Mouse (Mus musculus) forebrain, embryonic 16.5 days (tissue): Measurements from ENCODE around the gene Pth. TPM values are rescaled to one million over a fixed set of nuclear protein-coding genes. Genes with fewer than 3 reads are reported as not detected.

Source experiments
- ATAC-seq: fragments of 200-750 bp; cut with Nextera tagmentation; 2 replicates; pipeline ENCODE4 v1.8.0; 2017; ENCODE audit warnings: mild to moderate bottlenecking, moderate library complexity
- H3K27ac ChIP-seq: fragments of 300-500 bp; sonication (generic); 2 replicates; pipeline ENCODE4 v1.5.1; 2014; ENCODE audit warnings: low read length, control low read depth
- H3K27me3 ChIP-seq: fragments of 300-500 bp; sonication (generic); replicated peaks from 2 replicates; pipeline ENCODE4 v1.6.1; 2014; ENCODE audit warnings: low read length; ENCODE audit not compliant: control insufficient read depth, insufficient read depth
- H3K36me3 ChIP-seq: fragments of 300-500 bp; sonication (generic); 2 replicates; pipeline ENCODE4 v1.6.1; 2014; ENCODE audit not compliant: control insufficient read depth, insufficient read depth
- H3K4me1 ChIP-seq: fragments of 300-500 bp; sonication (generic); replicated peaks from 2 replicates; pipeline ENCODE4 v1.6.1; 2014; ENCODE audit warnings: low read length; ENCODE audit not compliant: control insufficient read depth, insufficient read depth
- H3K4me2 ChIP-seq: fragments of 300-500 bp; sonication (generic); 2 replicates; pipeline ENCODE4 v1.6.1; 2014; ENCODE audit warnings: mild to moderate bottlenecking, low read length, control low read depth
- H3K4me3 ChIP-seq: fragments of 300-500 bp; sonication (generic); replicated peaks from 2 replicates; pipeline ENCODE4 v1.5.1; 2014; ENCODE audit warnings: mild to moderate bottlenecking, low read length, control low read depth
- H3K9ac ChIP-seq: fragments of 300-500 bp; sonication (generic); replicated peaks from 2 replicates; pipeline ENCODE4 v1.6.1; 2014; ENCODE audit warnings: low read depth, low read length, control low read depth
- H3K9me3 ChIP-seq: fragments of 300-500 bp; sonication (generic); 2 replicates; pipeline ENCODE4 v1.6.1; 2016; ENCODE audit warnings: low read length; ENCODE audit not compliant: control insufficient read depth
- WGBS: fragments of 180-500 bp; shearing (Covaris S2); extraction: QIAGEN DNeasy Blood & Tissue Kit; methylation state at CpG from one replicate; pipeline ENCODE4 v1.1.7; 2014; 5-methylcytosine and 5-hydroxymethylcytosine counted together
- polyA plus RNA-seq: library from polyadenylated mRNA; unstranded; fragments of >200 nt; fragmentation: Nextera tagmentation; extraction: Ambion mirVana; gene quantifications from 2 replicates; pipeline ENCODE4 v1.2.1, GENCODE M21; 2015

Pth gene
- not detected in 2 replicates for polyA plus RNA-seq

DNA sequence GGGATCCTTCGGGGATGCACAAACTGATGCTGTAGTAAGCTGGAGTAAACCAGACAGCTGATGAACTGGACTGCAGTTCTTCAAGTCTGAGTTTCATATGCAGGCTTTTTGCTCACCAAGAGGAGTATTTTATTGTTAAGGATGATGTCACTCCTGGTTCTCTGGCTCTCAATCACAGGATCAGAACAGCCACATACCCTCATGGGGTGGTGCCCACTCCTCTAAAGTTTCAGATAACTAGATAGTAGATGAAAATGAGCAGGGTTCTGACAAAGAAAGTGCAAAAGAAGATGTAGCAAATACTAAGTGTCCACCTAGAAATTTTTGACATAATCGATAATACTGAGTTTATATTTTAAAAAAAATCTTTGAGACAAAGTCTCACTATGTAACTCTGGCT is at the start of gene Pth:
Gene Pth (minus strand): TSS at position 101 of the 400 bp plus-strand sequence.
- no peak within 1 kb of the TSS for H3K4me3 ChIP-seq
- no peak for ATAC-seq
- H3K4me2 ChIP-seq = no peak within 1 kb of the TSS
- H3K27ac ChIP-seq = no peak within 1 kb of the TSS
- H3K9me3 ChIP-seq = no peaks in the 10 kb centered on the region
- H3K9ac ChIP-seq = no peak within 1 kb of the TSS
- WGBS = 83% methylated on average over 2 of the region's 2 CpGs
- H3K4me1 ChIP-seq = no peaks in the 10 kb centered on the region
- no peaks in the 10 kb centered on the region for H3K27me3 ChIP-seq
- no peaks in the 10 kb centered on the region for H3K36me3 ChIP-seq

DNA sequence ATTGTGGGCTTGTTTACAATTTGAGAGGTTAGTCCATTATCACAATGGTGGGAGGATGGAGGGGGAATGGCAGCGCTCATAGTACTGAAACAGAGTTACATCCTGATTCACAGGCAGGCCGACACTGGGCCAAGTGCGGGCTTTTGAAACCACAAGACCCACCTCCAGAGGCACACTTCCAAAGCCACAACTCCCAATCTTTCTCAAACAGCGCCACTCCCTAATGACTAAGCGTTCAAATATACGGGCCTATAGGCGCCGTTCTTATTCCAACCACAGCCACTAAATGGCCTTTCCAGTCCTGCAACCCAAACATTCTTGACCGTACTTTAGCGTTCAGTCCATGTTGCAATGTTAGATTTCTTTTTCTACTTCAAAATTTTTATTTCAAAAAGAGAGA is 47.9 kb upstream of the Pth start:
- H3K4me2 ChIP-seq = no peak overlapping the region
- H3K9ac ChIP-seq = no peak overlapping the region
- 90% methylated on average over 10 of the region's 10 CpGs for WGBS
- no peak overlapping the region for H3K27ac ChIP-seq
- no peaks in the 10 kb centered on the region for H3K27me3 ChIP-seq
- H3K36me3 ChIP-seq = no peaks in the 10 kb centered on the region
- no peaks in the 10 kb centered on the region for H3K4me1 ChIP-seq
- no peak overlapping the region for H3K4me3 ChIP-seq
- ATAC-seq = no peak
- H3K9me3 ChIP-seq = no peaks in the 10 kb centered on the region

DNA sequence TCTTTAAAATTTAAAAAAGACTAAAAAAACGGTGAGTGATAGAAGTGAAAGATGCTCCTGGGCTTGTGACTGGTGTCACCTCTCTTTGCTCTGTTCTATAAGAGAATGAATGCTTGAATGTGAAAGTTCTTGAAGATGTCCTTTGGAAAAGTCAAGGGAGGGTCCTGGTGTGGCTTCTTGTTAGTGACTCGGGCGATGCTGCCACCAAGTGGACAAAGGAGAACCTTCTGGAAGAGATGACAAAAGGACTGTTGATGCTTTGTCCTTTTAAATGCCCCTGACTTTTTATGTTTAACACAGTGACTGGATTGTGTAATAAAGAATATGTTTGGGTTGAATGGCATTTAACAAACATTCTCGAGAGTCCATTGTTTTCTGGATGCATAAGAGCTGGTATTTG is 45.9 kb upstream of the Pth start:
- H3K4me2 ChIP-seq = no peak overlapping the region
- H3K27me3 ChIP-seq = no peaks in the 10 kb centered on the region
- no peak for ATAC-seq
- H3K9me3 ChIP-seq = no peaks in the 10 kb centered on the region
- H3K4me3 ChIP-seq = no peak overlapping the region
- H3K27ac ChIP-seq = no peak overlapping the region
- WGBS = 13% methylated on average over 4 of the region's 4 CpGs
- no peaks in the 10 kb centered on the region for H3K36me3 ChIP-seq
- no peak overlapping the region for H3K9ac ChIP-seq
- no peaks in the 10 kb centered on the region for H3K4me1 ChIP-seq

DNA sequence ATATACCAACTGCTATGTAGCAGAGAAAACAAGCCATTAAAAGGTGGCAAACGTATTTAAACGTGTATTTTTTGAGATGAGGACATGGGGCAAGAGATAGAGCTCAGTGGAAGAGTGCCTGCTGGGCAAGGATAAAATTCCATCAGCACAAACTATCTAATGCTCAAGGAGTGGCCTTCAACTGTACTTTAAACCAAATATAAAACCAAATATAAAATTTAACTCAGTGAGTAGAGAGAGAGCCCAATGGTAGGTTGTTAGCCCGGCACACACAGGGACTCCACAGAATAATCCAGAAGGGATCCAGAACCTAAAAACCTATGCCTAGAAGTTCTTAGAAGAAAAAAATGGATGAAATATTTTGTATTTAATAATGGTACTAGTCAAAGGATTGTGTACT is 45.1 kb upstream of the Pth start:
- Histone ChIP-seq H3K9ac (no peak overlapping the region), H3K27ac (no peak overlapping the region), H3K4me2 (no peak overlapping the region), H3K27me3 (no peaks in the 10 kb centered on the region), H3K9me3 (no peaks in the 10 kb centered on the region), H3K4me3 (no peak overlapping the region), H3K36me3 (no peaks in the 10 kb centered on the region), H3K4me1 (no peaks in the 10 kb centered on the region)
- no peak for ATAC-seq
- 94% methylated on average over 3 of the region's 3 CpGs for WGBS

DNA sequence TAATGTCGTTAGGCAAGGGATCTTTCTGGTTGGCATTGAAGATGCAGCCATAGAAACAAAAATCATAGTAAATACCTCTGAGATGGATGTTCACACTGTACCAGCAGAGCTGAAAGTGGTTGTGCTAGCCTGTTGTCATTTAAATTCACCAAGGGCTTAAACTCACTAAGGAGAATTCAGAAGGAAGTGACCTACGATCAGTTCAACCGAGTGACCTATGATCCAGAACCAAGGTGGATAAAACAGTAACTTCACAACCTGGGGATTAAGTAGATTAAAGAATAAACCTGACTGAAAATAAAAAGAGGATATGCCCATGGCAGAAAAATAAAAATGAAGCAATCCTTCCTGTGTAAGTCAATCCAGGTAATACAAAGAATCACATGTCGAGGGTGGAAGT is 44.5 kb upstream of the Pth start:
- no peak for ATAC-seq
- no peak overlapping the region for H3K4me2 ChIP-seq
- no peak overlapping the region for H3K4me3 ChIP-seq
- H3K9me3 ChIP-seq = no peaks in the 10 kb centered on the region
- H3K4me1 ChIP-seq = no peaks in the 10 kb centered on the region
- 85% methylated on average over 4 of the region's 4 CpGs for WGBS
- H3K27ac ChIP-seq = no peak overlapping the region
- no peaks in the 10 kb centered on the region for H3K36me3 ChIP-seq
- no peaks in the 10 kb centered on the region for H3K27me3 ChIP-seq
- H3K9ac ChIP-seq = no peak overlapping the region

DNA sequence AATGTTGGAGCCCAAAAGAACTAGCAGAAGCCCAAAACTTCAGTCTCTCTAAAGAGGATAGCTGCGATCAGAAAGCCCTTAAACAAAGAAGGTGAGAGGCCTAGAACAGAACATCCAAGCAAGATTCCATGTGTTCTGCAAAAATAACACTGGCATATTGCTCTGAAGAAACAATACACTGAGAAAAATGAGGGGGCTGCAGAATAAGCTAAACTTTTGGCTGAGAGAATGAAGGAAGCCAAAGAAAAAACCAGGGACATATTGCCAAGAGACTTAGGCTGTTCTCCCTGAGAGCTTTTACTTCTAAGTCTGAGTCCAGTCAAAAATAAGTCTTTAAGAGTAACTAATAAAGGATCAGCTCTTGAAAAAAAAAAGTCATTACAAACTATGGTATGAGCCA is 32.4 kb upstream of the Pth start:
- ATAC-seq = no peak
- Histone ChIP-seq H3K4me3 (no peak overlapping the region), H3K9ac (no peak overlapping the region), H3K27me3 (no peaks in the 10 kb centered on the region), H3K36me3 (no peaks in the 10 kb centered on the region), H3K4me1 (no peaks in the 10 kb centered on the region), H3K4me2 (no peak overlapping the region), H3K27ac (no peak overlapping the region), H3K9me3 (no peaks in the 10 kb centered on the region)
- WGBS = 94% methylated on average over 1 of the region's 1 CpGs

DNA sequence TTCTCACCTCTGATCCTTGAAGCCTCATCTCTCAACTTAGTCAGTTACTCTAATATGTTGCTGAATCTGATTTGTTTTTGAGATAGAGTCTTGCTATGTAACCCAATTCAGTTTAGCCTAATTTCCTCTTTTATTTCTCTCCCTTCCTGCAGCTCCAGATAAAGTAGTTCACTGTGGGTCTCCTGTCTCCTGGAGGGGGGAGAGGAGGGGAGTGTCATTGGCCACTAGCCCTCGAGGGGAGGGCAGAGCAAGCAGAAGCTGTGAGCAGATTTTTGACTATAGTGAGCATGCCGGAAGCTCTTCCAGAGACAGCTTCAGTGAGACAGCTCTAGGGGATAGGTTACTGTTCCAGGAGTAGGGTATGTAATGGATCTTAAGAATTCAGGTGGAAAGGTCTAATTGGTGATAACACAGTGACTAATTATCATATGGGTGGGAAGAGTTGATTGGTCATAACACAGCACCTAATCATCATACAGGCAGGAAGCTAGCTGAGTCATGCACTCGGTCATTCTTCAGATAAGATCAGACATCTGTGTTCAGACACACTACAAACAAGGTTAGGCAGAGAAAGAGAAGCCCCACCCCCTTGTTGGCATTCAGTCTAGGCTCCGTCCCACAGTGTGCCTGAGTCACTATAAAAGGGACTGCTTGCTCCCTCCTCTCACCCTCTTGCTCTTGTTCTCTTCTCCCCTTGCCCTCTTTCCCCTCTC is 30.9 kb upstream of the Pth start:
- no peaks in the 10 kb centered on the region for H3K36me3 ChIP-seq
- H3K9me3 ChIP-seq = no peaks in the 10 kb centered on the region
- H3K27ac ChIP-seq = no peak overlapping the region
- no peak overlapping the region for H3K9ac ChIP-seq
- no peak overlapping the region for H3K4me2 ChIP-seq
- no peaks in the 10 kb centered on the region for H3K27me3 ChIP-seq
- ATAC-seq = no peak
- WGBS = 38% methylated on average over 4 of the region's 4 CpGs
- no peak overlapping the region for H3K4me3 ChIP-seq
- no peaks in the 10 kb centered on the region for H3K4me1 ChIP-seq

DNA sequence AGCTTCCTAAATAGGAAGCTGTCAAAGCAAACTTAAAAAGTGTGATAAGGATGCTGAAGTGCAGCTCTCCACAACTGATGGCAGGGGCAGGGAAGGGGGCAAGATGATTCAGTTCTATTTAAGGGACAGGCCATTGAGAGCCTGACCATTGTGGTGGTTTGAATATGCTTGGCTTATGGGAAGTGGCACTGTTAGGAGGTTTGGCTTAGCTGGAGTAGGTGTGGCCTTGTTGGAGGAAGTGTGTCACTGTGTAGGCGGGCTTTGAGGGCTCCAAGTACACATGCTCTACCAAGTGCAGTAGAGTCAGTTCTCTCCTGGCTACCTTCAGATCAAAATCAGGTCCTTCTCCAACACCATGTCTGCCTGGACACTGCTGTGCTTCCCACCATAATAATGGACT is 28.2 kb upstream of the Pth start:
- Histone ChIP-seq H3K9ac (no peak overlapping the region), H3K4me1 (no peaks in the 10 kb centered on the region), H3K36me3 (no peaks in the 10 kb centered on the region), H3K27me3 (no peaks in the 10 kb centered on the region), H3K9me3 (no peaks in the 10 kb centered on the region), H3K4me2 (no peak overlapping the region), H3K4me3 (no peak overlapping the region), H3K27ac (no peak overlapping the region)
- WGBS = 90% methylated on average over 1 of the region's 1 CpGs
- ATAC-seq = no peak

DNA sequence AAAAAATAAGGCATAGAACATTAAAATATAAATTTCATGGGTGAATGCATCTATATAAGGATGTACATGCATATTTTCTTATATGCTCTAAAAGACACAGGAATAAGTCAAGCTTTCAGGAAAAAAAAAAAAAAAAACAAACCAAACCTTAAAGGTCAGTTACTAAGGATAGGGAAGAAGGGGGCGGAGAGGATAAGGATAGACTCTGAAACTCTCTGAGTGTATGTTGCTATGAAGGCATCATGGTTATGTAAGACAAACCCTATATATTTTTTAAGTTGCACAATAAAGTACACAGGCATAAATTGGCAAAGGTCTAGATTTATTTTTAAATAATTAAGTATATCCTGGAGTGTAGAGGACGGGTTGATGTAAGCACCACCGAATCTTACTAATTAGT is 26.9 kb upstream of the Pth start:
- no peak for ATAC-seq

DNA sequence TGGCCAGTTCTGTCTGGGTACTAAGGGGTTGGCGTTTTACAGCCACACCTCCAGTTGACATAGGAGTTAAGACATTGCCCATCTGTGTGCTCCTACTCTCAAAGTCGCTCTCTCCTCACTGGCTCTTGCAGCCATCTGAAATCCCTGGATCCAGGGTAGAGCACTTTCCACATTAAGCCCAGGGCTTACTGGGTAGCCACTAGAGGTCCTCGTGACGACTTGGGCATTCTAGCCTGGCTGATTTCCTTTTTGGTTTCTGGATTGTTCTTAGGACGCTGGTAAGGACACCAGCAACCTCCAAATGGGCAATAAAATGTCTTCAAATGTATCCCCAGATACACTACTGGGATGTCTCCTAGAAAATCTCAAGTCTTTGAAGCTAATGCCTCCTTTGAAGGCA is 20.3 kb upstream of the Pth start:
- Histone ChIP-seq H3K4me2 (no peak overlapping the region), H3K9me3 (no peaks in the 10 kb centered on the region), H3K27ac (no peak overlapping the region), H3K4me3 (no peak overlapping the region), H3K27me3 (no peaks in the 10 kb centered on the region), H3K4me1 (no peaks in the 10 kb centered on the region), H3K9ac (no peak overlapping the region), H3K36me3 (no peaks in the 10 kb centered on the region)
- WGBS = 58% methylated on average over 5 of the region's 5 CpGs
- ATAC-seq = no peak

More for the DNA sequence above, 26.9 kb upstream of the Pth start:
- H3K27me3 ChIP-seq = no peaks in the 10 kb centered on the region
- no peaks in the 10 kb centered on the region for H3K4me1 ChIP-seq
- no peaks in the 10 kb centered on the region for H3K9me3 ChIP-seq
- no peak overlapping the region for H3K9ac ChIP-seq
- WGBS = 85% methylated on average over 3 of the region's 3 CpGs
- H3K27ac ChIP-seq = no peak overlapping the region
- H3K4me2 ChIP-seq = no peak overlapping the region
- H3K4me3 ChIP-seq = no peak overlapping the region
- no peaks in the 10 kb centered on the region for H3K36me3 ChIP-seq
